Mouse (Mus musculus): ENCODE measurements around the gene Olfr742. TPM values are rescaled to one million over a fixed set of nuclear protein-coding genes. Genes with fewer than 3 reads are reported as not detected.

The Olfr742 gene
- polyA plus RNA-seq (2014; fragmentation: Illumina TruSeq; extraction: RNeasy Lipid Tissue Mini Kit (QIAGEN cat#74804); ENCODE audit: low read depth, low replicate concordance), result not detected

DNA sequence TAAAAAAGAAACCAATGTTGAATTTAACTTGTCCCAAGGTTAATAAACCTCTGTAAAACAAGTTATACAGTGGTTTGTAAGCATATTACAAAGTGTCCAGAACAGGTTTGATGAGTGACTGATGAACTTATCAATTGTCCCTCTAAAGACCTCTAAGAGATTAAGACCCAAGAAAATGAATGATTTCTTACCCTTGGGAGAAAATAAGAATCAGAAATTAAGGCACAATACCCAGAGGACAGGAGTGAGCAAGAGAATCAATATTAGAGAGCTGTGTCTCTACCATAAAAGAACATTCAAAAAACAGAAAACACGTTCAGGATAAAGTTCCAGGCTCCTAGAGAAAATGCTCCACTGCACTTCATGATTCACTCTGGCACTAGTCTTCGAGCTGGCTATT lies at the start of gene Olfr742:
Gene Olfr742 (plus strand): TSS at position 301 of the 400 bp plus-strand sequence.

DNA sequence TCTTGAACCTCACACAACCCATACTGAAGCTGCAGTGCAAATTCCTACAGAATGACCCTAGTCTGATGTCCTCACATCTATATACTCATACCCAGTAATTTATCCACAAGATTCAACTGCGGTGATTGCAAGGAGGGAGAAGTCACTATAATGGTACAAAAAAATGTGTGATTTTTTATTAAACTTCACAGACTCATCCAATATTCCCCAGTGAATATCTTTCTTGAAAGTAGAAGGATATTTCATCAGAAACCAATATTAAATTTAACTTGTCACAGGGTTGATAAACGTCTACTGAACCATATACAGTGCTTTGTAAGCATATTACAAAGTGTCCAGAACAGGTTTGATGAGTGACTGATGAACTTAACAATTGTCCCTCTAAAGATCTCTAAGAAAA lies 31.0 kb upstream of the Olfr742 start, which contains the start of gene Olfr741:
Gene Olfr741 (plus strand): TSS at position 301 of the 400 bp plus-strand sequence.

DNA sequence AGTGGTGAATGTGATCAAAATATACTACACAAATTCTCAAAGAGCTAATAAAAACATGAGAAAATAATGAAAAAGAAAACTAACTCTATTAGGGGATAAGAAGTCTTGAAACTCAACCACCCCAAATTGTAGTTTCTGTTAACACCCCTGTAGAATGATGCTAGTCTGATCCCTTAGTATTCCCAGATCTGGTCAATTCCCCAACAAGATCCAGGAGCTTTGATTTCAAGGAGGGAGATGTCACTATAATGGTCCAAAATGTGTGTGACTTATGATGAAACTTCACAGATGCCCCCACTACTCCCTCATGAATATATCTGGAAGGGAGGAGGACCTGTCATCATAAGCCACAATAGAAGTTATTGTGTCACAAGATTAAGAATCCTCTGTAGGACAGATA lies 18.1 kb downstream of the Olfr742 start, which contains the start of gene Olfr743:
Gene Olfr743 (plus strand): TSS at position 301 of the 400 bp plus-strand sequence.

Other genes with a start within 250 kb of the Olfr742 start
- gene Olfr732, start 219.4 kb upstream of the Olfr742 start, polyA plus RNA-seq (2014; fragmentation: Illumina TruSeq; extraction: RNeasy Lipid Tissue Mini Kit (QIAGEN cat#74804); ENCODE audit: low read depth, low replicate concordance), result not detected
- gene Olfr733, start 202.1 kb upstream of the Olfr742 start, polyA plus RNA-seq (2014; fragmentation: Illumina TruSeq; extraction: RNeasy Lipid Tissue Mini Kit (QIAGEN cat#74804); ENCODE audit: low read depth, low replicate concordance), result not detected
- gene Olfr734, start 176.8 kb upstream of the Olfr742 start, polyA plus RNA-seq (2014; fragmentation: Illumina TruSeq; extraction: RNeasy Lipid Tissue Mini Kit (QIAGEN cat#74804); ENCODE audit: low read depth, low replicate concordance), result not detected
- not detected for gene Olfr735, start 154.7 kb upstream of the Olfr742 start, polyA plus RNA-seq (2014; fragmentation: Illumina TruSeq; extraction: RNeasy Lipid Tissue Mini Kit (QIAGEN cat#74804); ENCODE audit: low read depth, low replicate concordance)
- 1.4 TPM for gene Tlr11, start 145.7 kb upstream of the Olfr742 start, polyA plus RNA-seq (2014; fragmentation: Illumina TruSeq; extraction: RNeasy Lipid Tissue Mini Kit (QIAGEN cat#74804); ENCODE audit: low read depth, low replicate concordance)
- gene Olfr736, start 122.4 kb upstream of the Olfr742 start, polyA plus RNA-seq (2014; fragmentation: Illumina TruSeq; extraction: RNeasy Lipid Tissue Mini Kit (QIAGEN cat#74804); ENCODE audit: low read depth, low replicate concordance), result not detected
- not detected for gene Olfr738, start 96.0 kb upstream of the Olfr742 start, polyA plus RNA-seq (2014; fragmentation: Illumina TruSeq; extraction: RNeasy Lipid Tissue Mini Kit (QIAGEN cat#74804); ENCODE audit: low read depth, low replicate concordance)
- gene Olfr739, start 85.0 kb upstream of the Olfr742 start, polyA plus RNA-seq (2014; fragmentation: Illumina TruSeq; extraction: RNeasy Lipid Tissue Mini Kit (QIAGEN cat#74804); ENCODE audit: low read depth, low replicate concordance), result not detected
- not detected for gene Olfr740, start 58.1 kb upstream of the Olfr742 start, polyA plus RNA-seq (2014; fragmentation: Illumina TruSeq; extraction: RNeasy Lipid Tissue Mini Kit (QIAGEN cat#74804); ENCODE audit: low read depth, low replicate concordance)
- gene Olfr741, start 30.9 kb upstream of the Olfr742 start, polyA plus RNA-seq (2014; fragmentation: Illumina TruSeq; extraction: RNeasy Lipid Tissue Mini Kit (QIAGEN cat#74804); ENCODE audit: low read depth, low replicate concordance), result not detected
- not detected for gene Olfr743, start 18.2 kb downstream of the Olfr742 start, polyA plus RNA-seq (2014; fragmentation: Illumina TruSeq; extraction: RNeasy Lipid Tissue Mini Kit (QIAGEN cat#74804); ENCODE audit: low read depth, low replicate concordance)
- not detected for gene Olfr744, start 111.3 kb downstream of the Olfr742 start, polyA plus RNA-seq (2014; fragmentation: Illumina TruSeq; extraction: RNeasy Lipid Tissue Mini Kit (QIAGEN cat#74804); ENCODE audit: low read depth, low replicate concordance)
- gene Olfr745, start 135.8 kb downstream of the Olfr742 start, polyA plus RNA-seq (2014; fragmentation: Illumina TruSeq; extraction: RNeasy Lipid Tissue Mini Kit (QIAGEN cat#74804); ENCODE audit: low read depth, low replicate concordance), result not detected
- gene Olfr746, start 143.5 kb downstream of the Olfr742 start, polyA plus RNA-seq (2014; fragmentation: Illumina TruSeq; extraction: RNeasy Lipid Tissue Mini Kit (QIAGEN cat#74804); ENCODE audit: low read depth, low replicate concordance), result not detected
- gene Olfr747, start 189.6 kb downstream of the Olfr742 start, polyA plus RNA-seq (2014; fragmentation: Illumina TruSeq; extraction: RNeasy Lipid Tissue Mini Kit (QIAGEN cat#74804); ENCODE audit: low read depth, low replicate concordance), result not detected
- gene Olfr748, start 203.8 kb downstream of the Olfr742 start, polyA plus RNA-seq (2014; fragmentation: Illumina TruSeq; extraction: RNeasy Lipid Tissue Mini Kit (QIAGEN cat#74804); ENCODE audit: low read depth, low replicate concordance), result not detected
- gene Olfr749, start 241.5 kb downstream of the Olfr742 start, polyA plus RNA-seq (2014; fragmentation: Illumina TruSeq; extraction: RNeasy Lipid Tissue Mini Kit (QIAGEN cat#74804); ENCODE audit: low read depth, low replicate concordance), result not detected